Mouse (Mus musculus): ENCODE measurements around the gene Btbd6.
A peak's percentile ranks its signal among the peaks of the same experiment; 100 is the strongest.

Btbd6 gene

DNA sequence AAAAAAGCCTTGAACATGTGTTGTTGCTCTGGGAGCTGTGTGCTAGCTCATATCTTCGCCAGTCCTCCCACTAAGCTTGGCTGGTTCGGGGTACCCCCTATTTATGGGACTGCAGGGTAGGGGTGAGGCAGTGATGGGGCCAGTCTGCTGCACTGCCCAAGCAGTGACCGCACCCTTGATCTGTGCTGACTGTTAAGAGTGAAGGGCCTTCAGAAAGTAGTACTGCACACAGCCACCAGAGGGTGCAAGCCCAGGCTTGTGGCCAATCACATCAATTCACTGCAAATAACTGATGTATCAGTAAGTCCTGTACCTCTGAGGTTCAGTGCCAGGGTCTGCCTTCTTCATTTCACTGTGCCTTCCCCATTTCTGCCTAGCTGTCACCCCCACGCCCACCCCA, 20.5 kb upstream of the Btbd6 start:
- peak; percentile 81 for DNase-seq

GRCm38 (mm10) chr12:112958303-112958702, 18.0 kb upstream of the Btbd6 start:
- no peak for DNase-seq

GRCm38 (mm10) chr12:112959421-112959820, 16.9 kb upstream of the Btbd6 start:
- no peak for DNase-seq

DNA sequence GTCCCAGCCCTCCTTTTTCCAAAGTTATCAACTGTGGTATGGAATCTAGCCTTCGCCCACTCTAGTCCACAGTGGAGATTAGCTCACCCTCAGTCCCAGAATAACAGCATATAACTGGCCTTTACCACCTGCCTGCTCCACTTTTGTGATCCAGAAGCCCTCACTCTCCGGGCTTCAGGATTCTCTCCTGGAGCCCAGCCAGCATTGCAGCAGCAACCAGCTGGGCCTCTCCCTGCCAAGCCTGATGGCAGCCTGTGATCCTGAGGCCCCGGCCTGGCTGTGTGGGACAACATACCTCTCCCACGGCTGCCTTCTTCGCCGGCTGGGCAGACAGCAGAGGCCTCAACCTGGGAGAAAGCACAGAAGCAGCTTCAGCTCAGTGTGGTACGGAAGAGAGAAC, 14.9 kb upstream of the Btbd6 start:
- peak; percentile 84 for DNase-seq

DNA sequence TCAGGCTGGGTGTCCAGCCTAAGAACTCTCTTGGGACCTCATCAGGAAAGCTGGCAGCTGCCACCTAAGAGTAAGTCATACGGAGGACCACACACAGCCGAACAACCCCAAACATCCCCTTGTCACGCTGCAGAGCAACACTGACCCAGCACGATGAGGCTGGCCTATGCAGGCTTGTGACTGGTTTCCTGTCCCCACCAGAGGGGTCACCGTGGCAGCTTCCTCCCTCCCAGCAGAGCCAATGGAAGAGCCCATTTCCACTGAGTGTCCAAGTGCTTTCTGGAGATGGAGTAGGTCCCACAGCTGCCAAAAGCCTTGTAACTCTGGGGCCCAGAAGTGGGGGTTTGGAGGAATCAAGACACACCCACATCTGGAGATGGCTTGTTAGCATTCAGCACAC, 14.4 kb upstream of the Btbd6 start:
- peak; percentile 48 for DNase-seq

- no peak for DNase-seq
Measured at GRCm38 (mm10) chr12:112965783-112966182, 10.5 kb upstream of the Btbd6 start.

- no peak for DNase-seq
Measured at GRCm38 (mm10) chr12:112968943-112969342, 7.3 kb upstream of the Btbd6 start.

- no peak for DNase-seq
Measured at GRCm38 (mm10) chr12:112969616-112970015, 6.7 kb upstream of the Btbd6 start.

- DNase-seq = no peak
Measured at GRCm38 (mm10) chr12:112974736-112975135, 1.5 kb upstream of the Btbd6 start.

DNA sequence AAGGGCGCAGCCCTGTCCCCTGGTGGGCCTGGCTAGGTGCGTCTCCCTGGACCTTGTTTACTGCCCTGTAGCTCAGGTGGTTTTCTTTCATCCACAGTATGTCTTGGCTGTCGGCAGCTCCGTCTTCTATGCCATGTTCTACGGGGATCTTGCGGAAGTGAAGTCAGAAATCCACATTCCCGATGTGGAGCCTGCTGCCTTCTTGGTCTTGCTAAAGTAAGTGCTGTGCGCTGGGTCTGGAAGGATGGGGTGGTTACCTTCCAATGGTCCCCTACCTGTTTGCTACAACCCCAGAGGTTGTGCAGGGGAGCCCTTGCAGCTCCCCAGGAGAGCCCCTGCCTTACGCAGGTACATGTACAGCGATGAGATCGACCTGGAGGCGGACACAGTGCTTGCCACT, 874 bp downstream of the Btbd6 start:
- DNase-seq = peak; percentile 58

DNA sequence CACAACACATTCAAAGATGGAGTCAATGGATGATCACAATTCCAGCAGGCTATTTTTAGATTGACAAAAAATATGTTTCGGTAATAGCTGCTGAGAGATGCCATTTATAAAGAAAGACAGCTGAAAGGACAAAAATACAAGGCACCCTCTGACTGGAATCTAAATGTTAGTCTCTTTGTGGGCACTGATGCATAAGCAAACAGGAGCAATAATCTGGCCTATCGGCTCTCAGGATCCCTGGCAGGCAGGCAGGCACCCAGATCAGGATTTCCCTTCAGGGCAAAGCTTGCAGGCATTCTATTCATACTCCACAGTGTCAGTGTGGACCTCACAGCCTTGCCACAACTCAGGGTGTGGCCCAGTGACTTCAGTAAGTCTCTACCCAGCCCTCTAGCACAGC, 5.7 kb downstream of the Btbd6 start:
- no peak for DNase-seq

DNA sequence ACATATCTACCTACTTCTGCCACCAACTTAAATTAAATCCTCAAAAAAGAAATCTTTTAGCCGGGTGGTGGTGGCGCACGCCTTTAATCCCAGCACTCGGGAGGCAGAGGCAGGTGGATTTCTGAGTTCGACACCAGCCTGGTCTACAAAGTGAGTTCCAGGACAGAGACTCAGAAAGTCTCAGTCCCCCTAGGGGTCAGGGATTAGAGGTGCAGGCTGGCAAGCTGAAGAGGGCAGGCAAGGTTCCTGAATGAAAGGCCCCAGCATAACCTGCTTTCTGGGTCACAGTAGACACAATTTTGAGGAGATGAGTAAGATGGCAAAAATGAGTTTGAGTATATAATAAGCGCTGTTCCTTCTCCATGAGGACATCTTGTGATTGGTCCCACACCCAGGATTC, 9.1 kb downstream of the Btbd6 start:
- DNase-seq = no peak

GRCm38 (mm10) chr12:112987877-112988276, 11.6 kb downstream of the Btbd6 start:
- no peak for DNase-seq

- no peak for DNase-seq
Measured at GRCm38 (mm10) chr12:112990706-112991405, 14.6 kb downstream of the Btbd6 start.

DNA sequence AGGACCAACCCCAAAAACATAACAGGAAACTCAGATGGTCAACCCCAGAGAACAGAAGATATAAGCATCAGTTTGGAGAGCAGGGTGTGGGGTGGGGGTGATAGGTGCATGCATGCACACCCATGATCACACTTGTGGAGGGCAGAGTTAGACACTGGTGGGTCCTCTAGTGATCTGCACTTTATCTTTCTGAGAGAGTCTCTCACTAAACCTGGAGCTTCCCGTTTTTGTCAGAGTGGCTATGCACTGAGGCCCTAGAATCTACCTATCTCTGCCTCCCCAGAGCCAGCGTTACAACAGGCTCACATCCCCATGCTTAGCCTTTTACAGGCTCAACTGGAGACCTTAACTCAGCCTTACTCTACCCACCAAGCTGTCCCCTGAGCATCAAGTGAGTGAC, 15.2 kb downstream of the Btbd6 start:
- no peak for DNase-seq

DNA sequence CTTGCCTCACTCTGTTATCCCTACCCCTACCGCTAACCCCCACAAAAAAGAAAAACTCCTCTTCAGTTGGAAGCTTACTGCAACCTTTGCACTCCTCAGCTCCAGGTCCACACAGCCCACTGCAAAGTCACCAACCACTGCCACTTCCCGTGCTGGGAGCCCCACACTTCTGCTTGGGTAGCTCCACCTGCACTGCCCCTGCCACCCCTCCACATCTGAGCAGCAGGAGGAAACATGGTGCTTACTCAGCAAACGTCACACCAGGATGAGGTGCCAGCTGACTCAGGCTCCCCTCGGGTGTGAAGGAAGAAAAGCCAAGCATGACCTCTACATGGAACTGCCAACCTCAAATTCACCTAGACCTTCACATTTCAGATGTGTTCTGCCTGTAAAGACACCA, 17.9 kb downstream of the Btbd6 start:
- DNase-seq = no peak

- peak; percentile 81 for DNase-seq
Measured at GRCm38 (mm10) chr12:112999569-113000293, 23.4 kb downstream of the Btbd6 start.

- peak; percentile 97 for DNase-seq
Measured at GRCm38 (mm10) chr12:113000294-113001132, 24.2 kb downstream of the Btbd6 start, which contains the start of gene Brf1. Brf1 (minus strand) TSS chr12:113000704.

- DNase-seq = no peak
Measured at GRCm38 (mm10) chr12:113001133-113001474, 24.8 kb downstream of the Btbd6 start.

- no peak for DNase-seq
Measured at GRCm38 (mm10) chr12:113002667-113003066, 26.4 kb downstream of the Btbd6 start.

- DNase-seq = no peak
Measured at GRCm38 (mm10) chr12:113004011-113004410, 27.7 kb downstream of the Btbd6 start.

DNA sequence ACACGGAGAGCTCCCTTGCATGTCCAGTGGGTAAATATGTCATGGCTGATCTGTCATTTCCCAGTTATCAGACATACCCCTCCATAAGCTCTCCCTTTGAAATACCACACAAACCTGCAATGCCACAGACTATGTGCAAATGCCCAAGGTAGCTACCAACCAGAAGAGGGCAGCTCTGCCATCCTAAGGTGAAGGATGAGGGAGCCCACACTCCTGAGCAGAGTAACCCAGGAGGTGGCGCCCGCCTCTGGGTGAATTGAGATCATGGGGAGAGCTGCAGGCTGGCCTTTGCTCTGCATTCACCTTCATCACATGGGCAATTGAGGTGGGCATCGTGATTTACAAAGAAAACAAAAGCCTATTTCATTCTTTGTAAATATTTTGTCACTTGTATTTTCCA, 28.7 kb downstream of the Btbd6 start:
- peak; percentile 66 for DNase-seq

GRCm38 (mm10) chr12:113011702-113012360, 35.5 kb downstream of the Btbd6 start:
- DNase-seq = peak; percentile 50

Measured in cerebellum, adult 9-11 months (tissue).